Mouse (Mus musculus) A20 (cell line): ENCODE results near the gene Ltb4r2.

Source experiments
- DNase-seq: peaks from one replicate; pipeline ENCODE4 v3.0.0-alpha.2; 2011; ENCODE audit warnings: low read depth, low spot score

Gene Ltb4r2

GRCm38 (mm10) chr14:55737086-55737687, 24.0 kb upstream of the Ltb4r2 start:
- DNase-seq = no peak

DNA sequence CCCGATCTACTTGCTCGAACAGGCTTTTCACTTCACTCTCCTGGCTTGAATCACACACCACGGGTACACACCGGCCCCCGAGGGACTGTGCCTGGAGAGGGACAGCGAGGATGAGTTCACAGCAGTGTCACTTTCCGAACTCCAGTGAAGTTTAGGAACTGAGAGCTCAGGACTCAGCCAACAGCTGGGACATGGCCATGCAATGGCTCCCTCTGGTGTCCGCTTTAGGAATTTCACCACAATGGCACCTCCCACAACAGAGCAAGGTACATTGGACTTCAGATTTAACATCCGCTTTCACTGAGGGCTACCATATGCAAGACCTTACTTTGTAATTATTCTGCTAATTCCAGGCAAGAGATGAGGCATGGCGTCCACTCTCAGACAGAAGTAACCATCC, 17.5 kb upstream of the Ltb4r2 start:
- peak; percentile 93 for DNase-seq

DNA sequence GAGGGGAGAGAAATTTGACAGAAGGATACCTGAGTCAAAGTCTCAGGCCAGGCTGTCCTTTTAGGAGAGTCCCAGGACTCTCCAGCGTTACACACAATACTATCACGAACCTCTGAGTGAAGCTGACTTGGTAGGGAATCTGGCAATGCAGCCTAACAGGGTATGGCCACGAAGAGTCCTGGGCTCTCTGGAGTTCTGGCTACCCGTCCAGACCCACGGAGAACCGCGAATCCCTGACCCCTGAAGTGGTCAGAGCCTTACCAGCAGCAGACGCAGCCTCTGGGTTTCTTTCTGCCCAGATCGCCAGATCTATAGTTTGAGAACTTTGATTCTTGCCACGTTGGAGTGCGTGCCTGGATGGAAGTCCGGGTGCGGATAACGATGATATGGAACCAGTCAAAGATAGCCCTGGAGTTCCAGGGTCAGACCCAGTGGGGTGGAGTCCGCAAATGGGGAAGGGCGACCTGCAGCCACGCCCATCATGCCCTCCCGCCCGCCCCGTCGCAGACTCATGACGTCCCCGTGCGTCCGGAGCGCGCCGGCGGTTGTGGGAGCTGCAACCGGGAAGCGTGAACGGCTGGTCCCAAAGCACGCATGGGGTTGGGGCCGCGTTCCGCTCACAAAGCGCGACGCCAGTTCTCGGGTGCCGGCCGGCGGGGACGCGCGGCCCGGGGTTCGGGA, 15.9 kb upstream of the Ltb4r2 start, which contains the start of the genes Dhrs1 and Nop9:
Gene Dhrs1, minus strand, starts transcription at position 511 of the 681 bp plus-strand sequence.
Gene Nop9, plus strand, starts transcription at position 514 of the 681 bp plus-strand sequence.
- DNase-seq = peak; percentile 92

GRCm38 (mm10) chr14:55745861-55746237, 15.4 kb upstream of the Ltb4r2 start:
- no peak for DNase-seq

GRCm38 (mm10) chr14:55747051-55747847, 14.0 kb upstream of the Ltb4r2 start:
- peak; percentile 42 for DNase-seq

DNA sequence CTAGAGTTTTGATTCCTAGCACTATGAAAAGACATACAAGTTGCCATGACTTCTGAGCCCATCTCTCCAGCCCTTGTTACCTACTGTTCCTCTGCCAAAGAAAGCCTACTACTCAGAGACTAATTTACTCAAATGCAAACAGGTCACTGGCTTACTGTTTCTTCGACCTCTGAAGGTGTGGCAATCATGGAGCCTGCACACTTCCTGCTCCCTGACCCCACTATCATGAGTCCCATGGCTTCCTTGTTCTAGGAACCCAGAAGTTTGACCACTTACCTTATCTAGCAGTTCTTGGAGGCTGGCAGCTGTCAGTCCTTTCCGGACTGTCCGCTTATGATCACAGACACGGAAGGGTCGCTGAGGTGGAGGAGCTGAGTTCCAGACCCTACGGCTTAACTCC, 3.7 kb upstream of the Ltb4r2 start:
- DNase-seq = no peak

DNA sequence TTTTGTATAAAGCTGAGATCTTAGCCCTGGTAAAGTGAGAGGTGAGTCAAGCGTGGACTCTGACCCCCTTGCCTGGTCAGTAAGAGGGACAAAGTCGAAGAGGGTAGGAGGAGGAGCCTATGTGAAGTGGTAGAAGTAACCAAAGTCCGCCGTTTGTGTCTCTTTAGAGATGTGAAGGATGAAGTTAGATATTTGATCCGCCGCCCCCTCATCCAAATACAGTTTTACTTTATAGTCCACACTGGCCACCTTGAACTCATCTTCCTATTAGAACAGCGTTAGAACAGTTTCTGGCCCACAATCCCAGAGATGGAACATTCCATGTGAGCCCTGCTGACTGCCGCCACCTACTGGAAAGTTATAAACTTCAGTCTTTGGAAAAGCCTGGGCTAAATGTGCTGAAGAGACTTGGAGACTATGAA, 2.9 kb upstream of the Ltb4r2 start, which contains the start of gene Cideb:
Gene Cideb, minus strand, starts transcription at position 96 of the 422 bp plus-strand sequence.
- peak; percentile 45 for DNase-seq

- DNase-seq = peak; percentile 82
Observed at GRCm38 (mm10) chr14:55760156-55760555, 1.1 kb upstream of the Ltb4r2 start.

- DNase-seq = no peak
Observed at GRCm38 (mm10) chr14:55762001-55762821, 983 bp downstream of the Ltb4r2 start.

DNA sequence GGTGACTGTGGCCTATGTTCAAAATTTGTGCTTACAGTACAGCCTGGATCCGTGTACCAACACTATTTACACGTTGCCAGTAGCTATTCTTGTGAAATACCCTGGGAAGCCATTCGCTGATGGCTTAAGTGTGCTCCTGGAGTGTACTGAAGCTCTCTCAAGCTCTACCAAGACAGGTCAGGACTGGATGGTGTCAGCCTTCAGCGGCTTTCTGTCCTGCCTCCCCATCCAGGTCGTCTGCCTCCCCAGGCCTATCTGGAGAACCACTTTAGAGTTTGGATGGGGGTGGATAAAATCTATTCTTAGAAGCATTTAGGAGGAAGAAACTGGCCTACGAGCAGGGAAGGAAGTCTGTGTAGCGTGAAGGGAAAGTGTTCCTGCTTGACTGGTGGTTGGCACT, 1.9 kb downstream of the Ltb4r2 start:
- no peak for DNase-seq

DNA sequence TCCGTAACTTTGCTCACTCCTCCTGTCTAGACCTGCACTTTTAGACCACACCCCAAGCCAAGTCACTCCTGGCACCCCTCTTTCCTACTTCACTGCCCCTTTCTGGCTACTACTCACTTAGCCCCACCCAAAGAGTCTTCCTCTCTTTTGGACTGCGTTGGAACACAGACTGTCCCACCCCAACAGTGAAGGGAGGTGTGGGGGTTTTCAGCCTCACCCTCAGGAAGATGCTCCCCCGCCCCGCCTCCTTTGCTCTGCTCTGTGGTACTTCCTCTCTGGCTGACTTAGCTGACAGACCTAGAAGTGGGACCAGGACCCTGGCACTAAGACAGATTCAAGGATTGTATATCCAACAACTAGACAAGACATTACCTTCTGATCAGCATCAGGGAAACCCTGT, 4.5 kb downstream of the Ltb4r2 start, which contains the start of gene Ltb4r1:
Gene Ltb4r1, plus strand, starts transcription at position 267 of the 400 bp plus-strand sequence.
- DNase-seq = no peak

DNA sequence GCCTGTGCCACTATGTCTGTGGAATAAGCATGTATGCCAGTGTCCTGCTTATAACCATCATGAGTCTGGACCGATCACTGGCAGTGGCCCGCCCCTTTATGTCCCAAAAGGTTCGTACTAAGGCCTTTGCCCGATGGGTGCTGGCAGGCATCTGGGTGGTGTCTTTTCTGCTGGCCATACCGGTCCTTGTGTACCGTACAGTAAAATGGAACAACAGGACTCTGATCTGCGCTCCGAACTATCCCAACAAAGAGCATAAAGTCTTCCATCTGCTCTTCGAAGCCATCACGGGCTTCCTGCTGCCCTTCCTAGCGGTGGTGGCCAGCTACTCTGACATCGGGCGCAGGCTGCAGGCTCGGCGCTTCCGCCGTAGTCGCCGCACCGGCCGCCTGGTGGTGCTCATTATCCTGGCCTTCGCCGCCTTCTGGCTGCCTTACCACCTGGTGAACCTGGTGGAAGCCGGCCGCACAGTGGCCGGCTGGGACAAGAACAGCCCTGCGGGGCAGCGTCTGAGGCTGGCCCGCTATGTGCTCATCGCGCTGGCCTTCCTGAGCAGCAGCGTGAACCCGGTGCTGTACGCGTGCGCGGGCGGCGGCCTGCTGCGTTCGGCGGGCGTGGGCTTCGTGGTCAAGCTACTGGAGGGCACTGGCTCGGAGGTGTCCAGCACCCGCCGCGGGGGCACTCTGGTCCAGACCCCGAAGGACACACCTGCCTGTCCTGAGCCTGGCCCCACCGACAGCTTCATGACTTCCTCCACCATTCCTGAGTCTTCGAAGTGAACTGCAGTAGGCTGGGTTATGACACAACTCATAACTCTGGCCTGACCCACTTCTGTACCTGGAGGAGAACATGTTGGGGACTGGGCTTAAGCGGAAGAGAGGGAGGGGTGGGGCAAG, 6.5 kb downstream of the Ltb4r2 start:
- no peak for DNase-seq

- no peak for DNase-seq
Observed at GRCm38 (mm10) chr14:55768555-55768954, 7.3 kb downstream of the Ltb4r2 start.

DNA sequence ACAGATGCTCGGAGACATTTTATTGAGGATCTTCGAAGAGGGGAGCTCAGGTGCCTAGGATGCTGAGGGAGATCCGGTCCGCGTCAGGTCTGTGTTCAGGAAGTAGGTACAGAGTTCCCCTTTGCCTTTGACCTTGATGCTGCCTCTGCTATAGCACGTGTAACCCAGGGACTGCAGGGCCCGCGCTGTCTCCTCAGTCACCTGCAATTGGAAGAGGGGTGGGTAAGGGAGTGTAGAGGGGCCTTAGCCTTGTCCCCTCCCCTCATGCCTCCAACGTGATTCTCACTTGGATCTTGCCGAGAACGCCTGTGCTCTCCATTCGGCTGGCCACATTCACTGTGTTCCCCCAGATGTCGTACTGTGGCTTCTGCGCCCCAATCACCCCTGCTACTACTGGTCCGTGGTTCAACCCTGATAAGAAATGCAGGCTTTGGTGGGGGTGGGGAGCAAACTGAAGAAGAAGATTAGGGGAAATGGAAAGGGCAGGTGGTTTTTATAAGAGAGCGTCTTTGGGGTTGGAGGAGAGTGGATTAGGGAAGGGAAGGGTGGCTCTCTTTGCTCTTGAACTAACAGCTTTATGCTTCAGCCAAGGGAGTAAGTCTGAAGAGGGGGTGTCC, 8.0 kb downstream of the Ltb4r2 start:
- no peak for DNase-seq

GRCm38 (mm10) chr14:55776711-55777110, 15.5 kb downstream of the Ltb4r2 start:
- no peak for DNase-seq

GRCm38 (mm10) chr14:55777176-55777575, 15.9 kb downstream of the Ltb4r2 start:
- DNase-seq = no peak

- DNase-seq = no peak
Observed at GRCm38 (mm10) chr14:55777806-55778205, 16.6 kb downstream of the Ltb4r2 start.

- DNase-seq = no peak
Observed at GRCm38 (mm10) chr14:55778686-55779085, 17.5 kb downstream of the Ltb4r2 start.

- no peak for DNase-seq
Observed at GRCm38 (mm10) chr14:55779656-55780055, 18.4 kb downstream of the Ltb4r2 start.

DNA sequence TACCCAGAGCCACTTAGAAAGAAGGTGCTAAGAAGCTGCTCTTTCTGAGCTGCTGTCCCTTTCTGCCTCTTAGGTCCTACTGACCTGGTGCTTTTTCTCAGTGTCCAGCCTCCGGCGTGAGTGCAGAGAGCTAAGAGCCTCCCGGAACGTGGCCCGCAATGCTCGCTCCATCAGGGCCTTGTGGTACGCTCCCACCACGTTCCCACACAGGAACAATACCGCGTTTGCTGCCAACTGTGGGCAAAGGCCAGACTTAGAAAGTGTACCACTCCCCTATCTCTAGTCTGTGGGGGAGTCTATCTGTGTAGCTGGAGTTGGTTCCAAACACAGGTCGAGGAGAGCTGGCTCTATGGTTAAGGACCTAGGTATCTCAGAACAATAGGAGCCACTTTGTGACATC, 19.5 kb downstream of the Ltb4r2 start:
- DNase-seq = no peak
